31 mouse cellular contexts compared by ENCODE assay signal in the genomic region with DNA sequence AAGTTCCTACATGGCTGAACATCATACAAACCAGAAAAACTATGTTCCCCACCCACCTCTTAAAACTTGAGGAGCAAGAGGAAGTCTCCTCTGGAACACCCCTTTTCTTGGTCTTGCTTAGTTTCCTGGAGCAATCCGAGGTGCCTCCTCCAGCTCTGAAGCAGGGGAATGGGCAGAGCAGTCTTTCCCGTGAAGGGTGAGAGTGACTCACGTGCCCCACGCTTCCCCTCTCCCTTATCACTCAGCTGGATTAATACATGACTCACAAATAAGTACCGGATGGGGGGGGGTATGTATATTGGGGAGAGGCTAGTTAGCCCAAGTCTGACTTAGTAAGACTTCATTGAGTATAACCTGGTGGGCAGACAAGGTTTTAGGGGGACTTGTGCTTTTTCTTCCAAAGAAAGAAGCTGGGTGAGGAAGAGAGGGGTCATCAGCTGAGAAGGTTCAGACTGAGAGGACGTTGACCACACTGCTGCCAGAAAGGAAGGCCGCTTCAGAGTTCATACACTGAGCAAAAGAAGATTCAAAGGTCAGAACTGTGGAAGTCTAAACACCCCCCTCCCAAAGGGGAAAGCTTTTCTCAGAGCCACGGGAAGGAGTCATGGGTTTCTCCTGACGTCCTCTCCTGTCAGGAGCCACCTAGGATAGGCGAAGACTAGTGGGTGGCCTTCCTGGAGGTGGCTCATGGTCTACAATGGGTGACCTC. TPM values are rescaled to one million over a fixed set of nuclear protein-coding genes. Genes with fewer than 3 reads are reported as not detected.
A peak's percentile ranks its signal among the peaks of the same experiment; 100 is the strongest.
DNase-seq lines count a peak whose midpoint lies in the region; ATAC-seq lines count a peak whose summit lies in the region.
"Had no signal": no experiment of that assay in that cellular context is flagged by ENCODE, and none has a peak within 500 bp of the region (broad histone marks: within the 10 kb centered on the region; RNA-seq: fewer than 3 reads in every experiment).

No protein-coding gene starts in this region.

- H3K9ac ChIP-seq in intestine, embryonic 16.5 days (ENCODE audit: low read depth, low read length) = no peak overlapping the region
- H3K9ac ChIP-seq: forebrain, embryonic 13.5 days; hindbrain, embryonic 14.5 days; midbrain, embryonic 13.5 days had no signal

- no peaks in the 10 kb centered on the region for H3K9me3 ChIP-seq in intestine, embryonic 16.5 days (ENCODE audit: control insufficient read depth, low read length)
- H3K9me3 ChIP-seq: forebrain, embryonic 13.5 days; megakaryocyte, embryonic 14.5 days; midbrain, embryonic 13.5 days had no signal

- H3K4me3 ChIP-seq in intestine, embryonic 16.5 days (ENCODE audit: low read length) = no peak overlapping the region
- H3K4me3 ChIP-seq: forebrain, embryonic 13.5 days; megakaryocyte, embryonic 14.5 days; midbrain, embryonic 13.5 days had no signal

- H3K27ac ChIP-seq in intestine, embryonic 16.5 days (ENCODE audit: low read length) = no peak overlapping the region
- H3K27ac ChIP-seq: forebrain, embryonic 13.5 days; hindbrain, embryonic 14.5 days; midbrain, embryonic 13.5 days had no signal

- peak; percentile 54 for DNase-seq in adrenal gland, adult 2 months
- DNase-seq in adrenal gland, adult (ENCODE audit: inconsistent age in 2 of 2, low spot score in 1 of 2) = no peak
- DNase-seq in kidney, postnatal 36 days = peak; percentile 32 to 35
- no peak for DNase-seq in kidney, adult 8-10 months
- peak; percentile 52 for DNase-seq in 3T3-L1 (ENCODE audit: low read depth, low spot score)
- DNase-seq in gastrocnemius, postnatal 4 days (ENCODE audit: low spot score in 2 of 2) = no peak
- no peak for DNase-seq in gastrocnemius, adult 8-10 months (ENCODE audit: low spot score in 2 of 2)
- DNase-seq: adrenal gland, postnatal 10 days; cerebellum, adult 8-10 months; cerebellum, postnatal 36 days; gastrocnemius, postnatal 25 days; heart, adult 18-20 months; layer of hippocampus, adult 9-11 months; lung, adult 18-20 months; lung, postnatal 4 days; right cerebral cortex, postnatal 14 days; thymus, adult 2 months; thymus, postnatal 4 days had no signal

- no peak overlapping the region for H3K4me2 ChIP-seq in intestine, embryonic 16.5 days (ENCODE audit: low read depth, low read length)
- H3K4me2 ChIP-seq: forebrain, embryonic 13.5 days; heart, embryonic 11.5 days; hindbrain, embryonic 14.5 days; midbrain, embryonic 13.5 days had no signal

- 65% methylated on average over 10 of the region's 10 CpGs for WGBS in intestine, embryonic 16.5 days

- no peaks in the 10 kb centered on the region for H3K27me3 ChIP-seq in intestine, embryonic 16.5 days (replicated peaks; ENCODE audit: control insufficient read depth, insufficient read depth, low read length)
- H3K27me3 ChIP-seq: forebrain, embryonic 13.5 days; midbrain, embryonic 13.5 days had no signal

- H3K4me1 ChIP-seq in intestine, embryonic 16.5 days (ENCODE audit: control insufficient read depth, insufficient read depth, low read length) = 0 out of 2 replicates have a peak, but pooled peaks cover 2% of the 10 kb centered on the region
- H3K4me1 ChIP-seq: midbrain, embryonic 13.5 days had no signal

- ATAC-seq in intestine, embryonic 16.5 days = 0 out of 2 replicates have a peak, but pooled peaks have one; percentile 21
- ATAC-seq: activated CD4-positive, CD25-positive, alpha-beta regulatory T cell, adult 4 months; CD4-positive, CD25-positive, alpha-beta regulatory T cell, adult 4 months; forebrain, embryonic 13.5 days; lung, postnatal 0 days; midbrain, embryonic 13.5 days had no signal

- no peaks in the 10 kb centered on the region for H3K36me3 ChIP-seq in intestine, embryonic 16.5 days (ENCODE audit: control insufficient read depth, insufficient read depth, low read length)

RNA-seq across cellular contexts. Expression of a gene that starts 10.9 kb away (rescaled TPM):
- under 1 TPM in 1 of 2 experiments, not detected in 1; 0.28 TPM for total RNA-seq in adrenal gland, adult 2 months (2021)
- polyA plus RNA-seq in adrenal gland, adult 2 months (2012; rRNA removed) = 0.22 and 0.40 TPM in 2 replicates
- polyA plus RNA-seq in intestine, embryonic 16.5 days (2015; fragmentation: Nextera tagmentation; extraction: Ambion mirVana) = 4.4 and 4.5 TPM in 2 replicates
- total RNA-seq in gastrocnemius, postnatal 4 days (2021) = under 1 TPM in 1 of 2 experiments, not detected in 1; 0.49 TPM
- not detected for total RNA-seq in gastrocnemius, adult 8-10 months (2022)
- total RNA-seq: gastrocnemius, postnatal 25 days; hematopoietic stem cell, adult 5-6 weeks; left cerebral cortex, adult 18-20 months; left cerebral cortex, postnatal 14 days; liver, adult 2 months had no signal
- polyA plus RNA-seq: forebrain, embryonic 13.5 days; liver, adult 2 months had no signal

RNA-seq across cellular contexts. Expression of a gene that starts 15.4 kb away (rescaled TPM):
- total RNA-seq in adrenal gland, adult 2 months (2021) = 10 to 100 TPM; 58.1 to 59.3 TPM
- 66.5 and 89.8 TPM in 2 replicates for polyA plus RNA-seq in adrenal gland, adult 2 months (2012; rRNA removed)
- 20.0 and 21.8 TPM in 2 replicates for polyA plus RNA-seq in intestine, embryonic 16.5 days (2015; fragmentation: Nextera tagmentation; extraction: Ambion mirVana)
- total RNA-seq in gastrocnemius, postnatal 4 days (2021) = 10 to 100 TPM; 23.4 to 26.8 TPM
- 10 to 100 TPM; 16.4 to 20.9 (median 17.8) TPM for total RNA-seq in gastrocnemius, adult 8-10 months (2022)

RNA-seq across cellular contexts. Expression of a gene that starts 26.7 kb away (rescaled TPM):
- total RNA-seq in adrenal gland, adult 2 months (2021) = 100 to 1,000 TPM in 1 of 2 experiments, 10 to 100 TPM in 1; 94.6 to 105 TPM
- polyA plus RNA-seq in adrenal gland, adult 2 months (2012; rRNA removed) = 32.7 and 45.5 TPM in 2 replicates
- 53.5 and 65.4 TPM in 2 replicates for polyA plus RNA-seq in intestine, embryonic 16.5 days (2015; fragmentation: Nextera tagmentation; extraction: Ambion mirVana)
- 10 to 100 TPM; 97.5 to 98.5 TPM for total RNA-seq in gastrocnemius, postnatal 4 days (2021)
- 100 to 1,000 TPM; 178 to 274 (median 231) TPM for total RNA-seq in gastrocnemius, adult 8-10 months (2022)

Comparison
In these comparisons a context has a peak if more than half of its experiments do, and no peak if none do; other contexts are left out.
1. DNase-seq: peak in adrenal gland, adult 2 months (single experiment), kidney, postnatal 36 days (2 of 2) and 3T3-L1 (single experiment); none in adrenal gland, adult (0 of 2), kidney, adult 8-10 months (0 of 2), gastrocnemius, postnatal 4 days (0 of 2) and gastrocnemius, adult 8-10 months (0 of 2).